Mouse (Mus musculus) v-Abl transformed pro-B cells (cell line): ENCODE measurements around the gene 1110051M20Rik.

ENCODE experiments used
- in situ Hi-C, 2 experiments: fragments of 400-800 bp; cut with MboI; formaldehyde crosslinking; loops; one replicate each; pipeline ENCODE4 v1.15.1; 2025; ENCODE audit not compliant: unreplicated experiment in 2 of 2

Gene 1110051M20Rik

GRCm38 (mm10) chr2:91314184-91314583 lies 130.3 kb downstream of the 1110051M20Rik start:
- in situ Hi-C loops = no loop called here

GRCm38 (mm10) chr2:91312578-91313311 lies 131.8 kb downstream of the 1110051M20Rik start:
- in situ Hi-C loops = no loop called here

- in situ Hi-C loops = no loop called here
Observed at GRCm38 (mm10) chr2:91309546-91309945, 135.0 kb downstream of the 1110051M20Rik start.

GRCm38 (mm10) chr2:91308680-91309079 lies 135.8 kb downstream of the 1110051M20Rik start:
- in situ Hi-C loops = no loop called here

- in situ Hi-C loops = no loop called here
Observed at GRCm38 (mm10) chr2:91306589-91306988, 137.9 kb downstream of the 1110051M20Rik start.

- in situ Hi-C loops = no loop called here
Observed at GRCm38 (mm10) chr2:91305926-91306325, 138.6 kb downstream of the 1110051M20Rik start.

GRCm38 (mm10) chr2:91302845-91303244 lies 141.7 kb downstream of the 1110051M20Rik start:
- in situ Hi-C loops = no loop called here

GRCm38 (mm10) chr2:91301836-91302235 lies 142.7 kb downstream of the 1110051M20Rik start:
- in situ Hi-C loops = no loop called here

- in situ Hi-C loops = no loop called here
Observed at GRCm38 (mm10) chr2:91300784-91301183, 143.7 kb downstream of the 1110051M20Rik start.

GRCm38 (mm10) chr2:91299156-91299555 lies 145.3 kb downstream of the 1110051M20Rik start:
- in situ Hi-C loops = loop anchor here in 1 of 2 experiments (25.0 kb wide), 1 partner anchor 613 kb away; no protein-coding TSS in a partner anchor

- in situ Hi-C loops = loop anchor here in 1 of 2 experiments (25.0 kb wide), 1 partner anchor 616 kb away; no protein-coding TSS in a partner anchor
Observed at GRCm38 (mm10) chr2:91295895-91296294, 148.6 kb downstream of the 1110051M20Rik start.

- in situ Hi-C loops = loop anchor here in 1 of 2 experiments (25.0 kb wide), 1 partner anchor 618 kb away; no protein-coding TSS in a partner anchor
Observed at GRCm38 (mm10) chr2:91294226-91294625, 150.3 kb downstream of the 1110051M20Rik start.

GRCm38 (mm10) chr2:91291197-91292007 lies 153.1 kb downstream of the 1110051M20Rik start:
- in situ Hi-C loops = loop anchor here in 1 of 2 experiments (25.0 kb wide), 1 partner anchor 621 kb away; no protein-coding TSS in a partner anchor

GRCm38 (mm10) chr2:91287563-91287962 lies 156.9 kb downstream of the 1110051M20Rik start:
- in situ Hi-C loops = loop anchor here (5.0 to 25.0 kb wide), 2 partner anchors 195 to 625 kb away; no protein-coding TSS in a partner anchor

GRCm38 (mm10) chr2:91285885-91286505 lies 158.5 kb downstream of the 1110051M20Rik start:
- in situ Hi-C loops = loop anchor here (5.0 to 25.0 kb wide), 2 partner anchors 196 to 626 kb away; no protein-coding TSS in a partner anchor

- in situ Hi-C loops = loop anchor here (5.0 to 25.0 kb wide), 2 partner anchors 198 to 628 kb away; no protein-coding TSS in a partner anchor
Observed at GRCm38 (mm10) chr2:91284375-91285199, 159.9 kb downstream of the 1110051M20Rik start.

GRCm38 (mm10) chr2:91283972-91284371 lies 160.5 kb downstream of the 1110051M20Rik start:
- in situ Hi-C loops = loop anchor here in 1 of 2 experiments (25.0 kb wide), 1 partner anchor 628 kb away; no protein-coding TSS in a partner anchor

- in situ Hi-C loops = loop anchor here in 1 of 2 experiments (25.0 kb wide), 1 partner anchor 631 kb away; no protein-coding TSS in a partner anchor
Observed at GRCm38 (mm10) chr2:91281366-91281765, 163.1 kb downstream of the 1110051M20Rik start.

- in situ Hi-C loops = loop anchor here in 1 of 2 experiments (25.0 kb wide), 1 partner anchor 633 kb away; no protein-coding TSS in a partner anchor
Observed at GRCm38 (mm10) chr2:91279372-91279755, 165.1 kb downstream of the 1110051M20Rik start.
